Mouse (Mus musculus): ENCODE results near the gene Fcgr1.
"Not testable (repeated sequence)": the region's sequence is repeated elsewhere in the genome, so short reads cannot be mapped to it uniquely, and the experiment has no call there.

Gene Fcgr1

GRCm38 (mm10) chr3:96247356-96248140 lies 46.2 kb downstream of the Fcgr1 start:
- DNase-seq (ENCODE audit: low spot score), result no peak

GRCm38 (mm10) chr3:96246427-96246856 lies 47.3 kb downstream of the Fcgr1 start, which contains the start of gene Hist2h3c1:
TSS of gene Hist2h3c1 (plus strand) at chr3:96246685.
- not testable (repeated sequence) for DNase-seq (ENCODE audit: low spot score)

GRCm38 (mm10) chr3:96246018-96246417 lies 47.8 kb downstream of the Fcgr1 start:
- DNase-seq (ENCODE audit: low spot score), result not testable (repeated sequence)

GRCm38 (mm10) chr3:96245003-96245886 lies 48.5 kb downstream of the Fcgr1 start, which contains the start of gene Hist2h2aa1:
TSS of gene Hist2h2aa1 (plus strand) at chr3:96245497.
- DNase-seq (ENCODE audit: low spot score), result peak; percentile 82

GRCm38 (mm10) chr3:96243921-96244572 lies 49.7 kb downstream of the Fcgr1 start:
- DNase-seq (ENCODE audit: low spot score), result no peak

GRCm38 (mm10) chr3:96240799-96241197 lies 53.0 kb downstream of the Fcgr1 start:
- no peak for DNase-seq (ENCODE audit: low spot score)

- DNase-seq (ENCODE audit: low spot score), result peak; percentile 86
Measured at GRCm38 (mm10) chr3:96239949-96240798, 53.6 kb downstream of the Fcgr1 start, which contains the start of gene Hist2h2aa2. TSS of gene Hist2h2aa2 (minus strand) at chr3:96240276.

- peak; percentile 45 for DNase-seq (ENCODE audit: low spot score)
Measured at GRCm38 (mm10) chr3:96238954-96239793, 54.6 kb downstream of the Fcgr1 start, which contains the start of gene Hist2h3c2. TSS of gene Hist2h3c2 (minus strand) at chr3:96239127.

- DNase-seq (ENCODE audit: low spot score), result no peak
Measured at GRCm38 (mm10) chr3:96237904-96238511, 55.8 kb downstream of the Fcgr1 start.

- no peak for DNase-seq (ENCODE audit: low spot score)
Measured at GRCm38 (mm10) chr3:96237335-96237903, 56.4 kb downstream of the Fcgr1 start.

GRCm38 (mm10) chr3:96236834-96237334 lies 56.9 kb downstream of the Fcgr1 start:
- DNase-seq (ENCODE audit: low spot score), result no peak

GRCm38 (mm10) chr3:96235836-96236235 lies 57.9 kb downstream of the Fcgr1 start:
- DNase-seq (ENCODE audit: low spot score), result no peak

- peak; percentile 27 for DNase-seq (ENCODE audit: low spot score)
Measured at GRCm38 (mm10) chr3:96234914-96235313, 58.9 kb downstream of the Fcgr1 start.

Measured in T-cell, adult 2 months (primary cell).